9 mouse cellular contexts compared by ENCODE assay signal in the genomic region with DNA sequence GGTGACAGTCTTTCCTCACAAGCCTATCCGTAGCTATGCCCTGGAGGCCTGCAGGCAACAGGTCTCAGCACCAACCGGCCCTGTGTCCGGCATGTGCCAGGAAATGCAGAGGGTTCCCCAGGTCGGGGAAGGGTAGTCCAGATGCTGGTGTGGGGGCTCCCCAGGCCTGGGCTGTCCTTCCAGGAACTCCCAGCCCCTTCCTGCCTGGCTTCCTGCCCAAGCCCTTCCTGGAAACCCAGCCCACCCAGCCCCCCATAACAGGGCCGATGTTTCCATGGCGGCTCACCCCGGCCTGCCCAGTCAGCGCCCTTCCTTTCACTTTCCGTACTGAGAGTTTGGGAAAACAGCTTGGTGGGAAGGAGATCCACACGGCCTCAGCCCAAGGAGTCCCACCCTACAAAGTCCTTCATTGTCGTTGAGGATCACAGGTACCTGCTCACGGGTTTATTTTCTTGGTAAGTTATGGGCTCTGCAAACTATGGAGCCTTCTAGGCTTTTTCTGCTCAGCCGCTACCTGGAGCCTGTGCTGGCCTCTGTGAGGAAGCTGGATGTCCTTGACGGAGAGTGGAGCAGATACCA. TPM values are rescaled to one million over a fixed set of nuclear protein-coding genes. Genes with fewer than 3 reads are reported as not detected.
DNase-seq lines count a peak whose midpoint lies in the region; ATAC-seq lines count a peak whose summit lies in the region.
"Had no signal": no experiment of that assay in that cellular context is flagged by ENCODE, and none has a peak within 500 bp of the region (broad histone marks: within the 10 kb centered on the region; RNA-seq: fewer than 3 reads in every experiment).

No protein-coding gene starts in this region.

- H3K4me2 ChIP-seq in liver, embryonic 11.5 days: peak overlapping the region; percentile 38
- no peak overlapping the region for H3K4me2 ChIP-seq in hindbrain, embryonic 13.5 days
- no peak overlapping the region for H3K4me2 ChIP-seq in forebrain, embryonic 13.5 days

- 0 out of 2 replicates have a peak, but pooled peaks have one; percentile 26 for ATAC-seq in liver, embryonic 11.5 days (replicated peaks; ENCODE audit: low FRiP score)
- ATAC-seq in cerebellum, adult (ENCODE audit: insufficient number of reproducible peaks, low FRiP score, low TSS enrichment): no peak
- ATAC-seq in hindbrain, embryonic 13.5 days (ENCODE audit: low FRiP score): no peak
- ATAC-seq in forebrain, embryonic 13.5 days: no peak

- intact Hi-C loops in heart, postnatal 36 days (cut with DNase I): loop anchor here (2.0 kb wide), 1 partner anchor 17 kb away; no protein-coding TSS in a partner anchor

- no peaks in the 10 kb centered on the region for H3K9me3 ChIP-seq in liver, embryonic 11.5 days (ENCODE audit: control insufficient read depth, low read length)
- H3K9me3 ChIP-seq in hindbrain, embryonic 13.5 days: no peaks in the 10 kb centered on the region
- H3K9me3 ChIP-seq in forebrain, embryonic 13.5 days (replicated peaks): no peaks in the 10 kb centered on the region; the same call in 1 of the 2 replicates

- no peaks in the 10 kb centered on the region for H3K27me3 ChIP-seq in liver, embryonic 11.5 days (replicated peaks; ENCODE audit: control insufficient read depth, insufficient read depth, low read length)
- no peaks in the 10 kb centered on the region for H3K27me3 ChIP-seq in hindbrain, embryonic 13.5 days
- no peaks in the 10 kb centered on the region for H3K27me3 ChIP-seq in forebrain, embryonic 13.5 days

- H3K36me3 ChIP-seq in liver, embryonic 11.5 days (ENCODE audit: control insufficient read depth, insufficient read depth, low read length): no peaks in the 10 kb centered on the region
- no peaks in the 10 kb centered on the region for H3K36me3 ChIP-seq in hindbrain, embryonic 13.5 days
- no peaks in the 10 kb centered on the region for H3K36me3 ChIP-seq in forebrain, embryonic 13.5 days (ENCODE audit: poor library complexity, severe bottlenecking)

- H3K4me1 ChIP-seq in liver, embryonic 11.5 days (replicated peaks; ENCODE audit: control insufficient read depth, insufficient read depth, low read length): 0 out of 2 replicates have a peak, but pooled peaks cover 3% of the 10 kb centered on the region
- peaks cover 7% of the 10 kb centered on the region; the same call in 1 of the 2 replicates for H3K4me1 ChIP-seq in hindbrain, embryonic 13.5 days (replicated peaks)
- H3K4me1 ChIP-seq in forebrain, embryonic 13.5 days: peaks cover 6% of the 10 kb centered on the region; the same call in 1 of the 2 replicates

- H3K9ac ChIP-seq in liver, embryonic 11.5 days (ENCODE audit: low read depth, low read length): no peak overlapping the region
- no peak overlapping the region for H3K9ac ChIP-seq in hindbrain, embryonic 13.5 days
- H3K9ac ChIP-seq in forebrain, embryonic 13.5 days: no peak overlapping the region

- DNase-seq in testis, postnatal 10 days (ENCODE audit: low spot score): peak; percentile 76
- no peak for DNase-seq in testis, postnatal 14 days (ENCODE audit: low spot score)
- peak; percentile 67 to 68 for DNase-seq in heart, postnatal 36 days
- no peak for DNase-seq in liver, embryonic 11.5 days (ENCODE audit: low spot score)
- peak; percentile 4 for DNase-seq in yolk sac, embryonic 10.5 days (ENCODE audit: low spot score)

- peak overlapping the region; percentile 3; the same call in 1 of the 2 replicates for H3K27ac ChIP-seq in liver, embryonic 11.5 days (ENCODE audit: low read depth, low read length)
- no peak overlapping the region for H3K27ac ChIP-seq in hindbrain, embryonic 13.5 days
- H3K27ac ChIP-seq in forebrain, embryonic 13.5 days: no peak overlapping the region

- WGBS in liver, embryonic 11.5 days: 54% methylated on average over 14 of the region's 14 CpGs
- 92% methylated on average over 14 of the region's 14 CpGs for WGBS in hindbrain, embryonic 13.5 days
- WGBS in forebrain, embryonic 13.5 days: 84% methylated on average over 14 of the region's 14 CpGs

- no peak overlapping the region for H3K4me3 ChIP-seq in liver, embryonic 11.5 days (ENCODE audit: low read depth, low read length)
- H3K4me3 ChIP-seq in hindbrain, embryonic 13.5 days: no peak overlapping the region
- H3K4me3 ChIP-seq in forebrain, embryonic 13.5 days: no peak overlapping the region
- H3K4me3 ChIP-seq: erythroblast, embryonic 14.5 days had no signal

RNA-seq across cellular contexts. Expression of gene Gata2, which starts 41.5 kb away (rescaled TPM):
- 10 to 100 TPM; 17.3 to 20.1 TPM for total RNA-seq in heart, postnatal 36 days (2021)
- 13.3 and 15.9 TPM in 2 replicates for polyA plus RNA-seq in liver, embryonic 11.5 days (2014; fragmentation: Nextera tagmentation; extraction: Ambion mirVana)
- 20.6 and 27.0 TPM in 2 replicates for polyA plus RNA-seq in hindbrain, embryonic 13.5 days (2015; fragmentation: Nextera tagmentation; extraction: Ambion mirVana)
- 2.3 and 3.2 TPM in 2 replicates for polyA plus RNA-seq in forebrain, embryonic 13.5 days (2015; fragmentation: Nextera tagmentation; extraction: Ambion mirVana)

Comparison
In these comparisons a context has a peak if more than half of its experiments do, and no peak if none do; other contexts are left out.
1. DNase-seq: peak in testis, postnatal 10 days (single experiment), heart, postnatal 36 days (2 of 2) and yolk sac, embryonic 10.5 days (single experiment); none in testis, postnatal 14 days (single experiment) and liver, embryonic 11.5 days (single experiment).